Mouse (Mus musculus) CH12.LX (cell line): Measurements from ENCODE around the gene Cmklr1.

Experiments
- CTCF ChIP-seq, 2 experiments: IDR thresholded peaks in 1 of 2; conservative IDR thresholded peaks in 1 of 2; 2 replicates each; pipeline ENCODE4 v1.5.1; 2011 to 2012; ENCODE audit warnings: low read depth in 2 of 2, low read length in 2 of 2, improper control_type of control experiment in 1 of 2, inconsistent platforms in 1 of 2, mild to moderate bottlenecking in 1 of 2, moderate library complexity in 1 of 2
- POLR2A ChIP-seq: IDR thresholded peaks from 2 replicates; pipeline ENCODE4 v1.6.1; 2011; ENCODE audit warnings: low read depth, mild to moderate bottlenecking, improper control_type of control experiment, low read length

- TF ChIP-seq POLR2A (no peak), CTCF (conservative IDR thresholded peaks at IDR 0.05 in 1 of 2, IDR thresholded peaks at IDR 0.05 in 1 of 2; ENCODE audit: low read depth in 2 of 2, low read length in 2 of 2) (no peak)
These were observed 44.2 kb upstream of the Cmklr1 start for GRCm38 (mm10) chr5:113694415-113694814.
